Mouse (Mus musculus) liver, postnatal 0 days (tissue): Measurements from ENCODE around the gene Tbccd1.

Experiments used
- CTCF ChIP-seq: sonication (generic); IDR thresholded peaks from 2 replicates; pipeline ENCODE4 v1.5.1; 2016; ENCODE audit warnings: antibody characterized with exemption, low read depth
- EP300 ChIP-seq: IDR thresholded peaks from 2 replicates; pipeline ENCODE4 v1.6.1; 2016; ENCODE audit warnings: antibody characterized with exemption, low read depth, mild to moderate bottlenecking

DNA sequence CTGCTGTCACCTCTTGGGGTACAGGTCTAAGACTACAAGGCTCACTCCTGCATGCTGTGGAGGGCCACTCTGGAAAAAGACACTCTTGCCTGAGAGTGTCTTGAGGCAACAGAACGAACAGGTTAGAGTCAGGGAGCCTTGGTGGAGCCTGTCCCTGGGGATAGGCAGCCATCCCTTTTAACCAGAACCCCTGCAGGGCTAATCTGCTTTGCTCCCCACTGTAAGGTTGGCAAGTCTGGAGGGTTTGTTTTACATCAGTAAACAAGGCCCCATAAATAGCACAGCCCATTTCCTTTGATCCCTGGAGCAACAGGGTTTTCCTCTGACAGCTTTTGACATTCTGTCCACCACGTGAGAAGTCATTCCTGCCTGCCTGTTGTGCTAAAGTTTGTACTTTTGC lies 66.2 kb downstream of the Tbccd1 start:
- TF ChIP-seq CTCF (no peak), EP300 (no peak)
